Mouse (Mus musculus) liver, embryonic 15.5 days (tissue): ENCODE results near the gene Syt8. TPM values are rescaled to one million over a fixed set of nuclear protein-coding genes. Genes with fewer than 3 reads are reported as not detected.

Experiments
- ATAC-seq: fragments of 200-750 bp; cut with Nextera tagmentation; 2 replicates; pipeline ENCODE4 v1.8.0; 2017; ENCODE audit warnings: moderate number of reproducible peaks, mild to moderate bottlenecking, moderate library complexity; ENCODE audit not compliant: insufficient read depth
- H3K27ac ChIP-seq: fragments of 300-500 bp; sonication (generic); replicated peaks from 2 replicates; pipeline ENCODE4 v1.5.1; 2015; ENCODE audit warnings: mild to moderate bottlenecking, inconsistent platforms
- H3K27me3 ChIP-seq: fragments of 300-500 bp; sonication (generic); 2 replicates; pipeline ENCODE4 v1.6.1; 2015; ENCODE audit warnings: mild to moderate bottlenecking, inconsistent platforms
- H3K36me3 ChIP-seq: fragments of 300-500 bp; sonication (generic); replicated peaks from 2 replicates; pipeline ENCODE4 v1.6.1; 2015; ENCODE audit warnings: moderate library complexity, mild to moderate bottlenecking, inconsistent platforms
- H3K4me1 ChIP-seq: fragments of 300-500 bp; sonication (generic); replicated peaks from 2 replicates; pipeline ENCODE4 v1.6.1; 2015; ENCODE audit warnings: inconsistent platforms
- H3K4me2 ChIP-seq: fragments of 300-500 bp; sonication (generic); 2 replicates; pipeline ENCODE4 v1.6.1; 2015; ENCODE audit warnings: moderate library complexity, mild to moderate bottlenecking, inconsistent platforms
- H3K4me3 ChIP-seq: fragments of 300-500 bp; sonication (generic); replicated peaks from 2 replicates; pipeline ENCODE4 v1.5.1; 2015; ENCODE audit warnings: mild to moderate bottlenecking, inconsistent platforms
- H3K9ac ChIP-seq: fragments of 300-500 bp; sonication (generic); 2 replicates; pipeline ENCODE4 v1.6.1; 2015; ENCODE audit warnings: moderate library complexity, mild to moderate bottlenecking, inconsistent platforms
- H3K9me3 ChIP-seq: fragments of 300-500 bp; sonication (generic); replicated peaks from 2 replicates; pipeline ENCODE4 v1.6.1; 2016; ENCODE audit warnings: inconsistent platforms
- WGBS: fragments of 180-500 bp; shearing (Covaris S2); methylation state at CpG from one replicate; pipeline ENCODE4 v1.1.7; 2015; ENCODE audit warnings: mixed read lengths; ENCODE audit not compliant: insufficient replicate concordance; 5-methylcytosine and 5-hydroxymethylcytosine counted together
- polyA plus RNA-seq: library from polyadenylated mRNA; unstranded; fragments of >200 nt; fragmentation: Nextera tagmentation; extraction: Ambion mirVana; gene quantifications from 2 replicates; pipeline ENCODE4 v1.2.1, GENCODE M21; 2015

The Syt8 gene
- polyA plus RNA-seq, 1 experiment from 2014 or later: 0.13 TPM

- H3K27ac ChIP-seq: no peak overlapping the region
- H3K27me3 ChIP-seq: no peaks in the 10 kb centered on the region
Observed at GRCm38 (mm10) chr7:142446264-142446663, 11.6 kb downstream of the Syt8 start.

GRCm38 (mm10) chr7:142449038-142449617, 14.5 kb downstream of the Syt8 start:
- H3K4me3 ChIP-seq: no peak overlapping the region
- H3K27ac ChIP-seq: no peak overlapping the region
- no peaks in the 10 kb centered on the region for H3K9me3 ChIP-seq
- H3K36me3 ChIP-seq: no peaks in the 10 kb centered on the region
- 42% methylated on average over 6 of the region's 6 CpGs for WGBS
- no peaks in the 10 kb centered on the region for H3K27me3 ChIP-seq
- H3K4me2 ChIP-seq: no peak overlapping the region
- no peak for ATAC-seq
- no peaks in the 10 kb centered on the region for H3K4me1 ChIP-seq
- H3K9ac ChIP-seq: no peak overlapping the region

More at GRCm38 (mm10) chr7:142446264-142446663, 11.6 kb downstream of the Syt8 start:
- H3K9ac ChIP-seq: no peak overlapping the region
- ATAC-seq: no peak
- no peaks in the 10 kb centered on the region for H3K36me3 ChIP-seq
- 0 out of 2 replicates have a peak, but pooled peaks cover 5% of the 10 kb centered on the region for H3K4me1 ChIP-seq
- whole genome bisulfite sequencing: 64% methylated on average over 4 of the region's 4 CpGs
- H3K4me3 ChIP-seq: no peak overlapping the region
- no peak overlapping the region for H3K4me2 ChIP-seq
- H3K9me3 ChIP-seq: no peaks in the 10 kb centered on the region

GRCm38 (mm10) chr7:142454706-142455105, 20.1 kb downstream of the Syt8 start:
- Histone ChIP-seq H3K36me3 (no peaks in the 10 kb centered on the region), H3K9ac (no peak overlapping the region)

GRCm38 (mm10) chr7:142455251-142455650, 20.6 kb downstream of the Syt8 start:
- H3K9me3 ChIP-seq: no peaks in the 10 kb centered on the region
- H3K9ac ChIP-seq: no peak overlapping the region
- 43% methylated on average over 2 of the region's 2 CpGs for WGBS
- no peak overlapping the region for H3K4me2 ChIP-seq
- no peak overlapping the region for H3K4me3 ChIP-seq
- H3K4me1 ChIP-seq: peaks cover 4% of the 10 kb centered on the region; the same call in 1 of the 2 replicates
- no peaks in the 10 kb centered on the region for H3K27me3 ChIP-seq
- no peak overlapping the region for H3K27ac ChIP-seq
- no peaks in the 10 kb centered on the region for H3K36me3 ChIP-seq
- ATAC-seq: no peak

More at GRCm38 (mm10) chr7:142454706-142455105, 20.1 kb downstream of the Syt8 start:
- H3K27me3 ChIP-seq: no peaks in the 10 kb centered on the region
- H3K9me3 ChIP-seq: no peaks in the 10 kb centered on the region
- no peak overlapping the region for H3K4me3 ChIP-seq
- no peak for ATAC-seq
- WGBS: 69% methylated on average over 1 of the region's 1 CpGs
- H3K4me1 ChIP-seq: peaks cover 4% of the 10 kb centered on the region; the same call in 1 of the 2 replicates
- no peak overlapping the region for H3K27ac ChIP-seq
- no peak overlapping the region for H3K4me2 ChIP-seq

GRCm38 (mm10) chr7:142456806-142457205, 22.2 kb downstream of the Syt8 start:
- Histone ChIP-seq H3K4me3 (no peak overlapping the region), H3K27ac (no peak overlapping the region)
- WGBS: 39% methylated on average over 3 of the region's 3 CpGs

GRCm38 (mm10) chr7:142457227-142457811, 22.7 kb downstream of the Syt8 start:
- Histone ChIP-seq H3K4me3 (no peak overlapping the region), H3K9ac (no peak overlapping the region), H3K4me2 (no peak overlapping the region), H3K9me3 (no peaks in the 10 kb centered on the region), H3K27me3 (no peaks in the 10 kb centered on the region), H3K36me3 (no peaks in the 10 kb centered on the region), H3K4me1 (peaks cover 4% of the 10 kb centered on the region; the same call in 1 of the 2 replicates), H3K27ac (0 out of 2 replicates have a peak overlapping the region, but pooled peaks have one; percentile 16)
- WGBS: 19% methylated on average over 3 of the region's 3 CpGs
- no peak for ATAC-seq

More at GRCm38 (mm10) chr7:142456806-142457205, 22.2 kb downstream of the Syt8 start:
- ATAC-seq: no peak
- no peaks in the 10 kb centered on the region for H3K36me3 ChIP-seq
- H3K27me3 ChIP-seq: no peaks in the 10 kb centered on the region
- H3K9me3 ChIP-seq: no peaks in the 10 kb centered on the region
- no peak overlapping the region for H3K9ac ChIP-seq
- H3K4me2 ChIP-seq: no peak overlapping the region
- peaks cover 4% of the 10 kb centered on the region; the same call in 1 of the 2 replicates for H3K4me1 ChIP-seq

- 0 out of 2 replicates have a peak overlapping the region, but pooled peaks have one; percentile 16 for H3K27ac ChIP-seq
- H3K9me3 ChIP-seq: no peaks in the 10 kb centered on the region
- H3K27me3 ChIP-seq: no peaks in the 10 kb centered on the region
- no peak overlapping the region for H3K4me2 ChIP-seq
- H3K4me3 ChIP-seq: no peak overlapping the region
- H3K36me3 ChIP-seq: no peaks in the 10 kb centered on the region
- peaks cover 4% of the 10 kb centered on the region; the same call in 1 of the 2 replicates for H3K4me1 ChIP-seq
- no peak overlapping the region for H3K9ac ChIP-seq
- 22% methylated on average over 2 of the region's 2 CpGs for WGBS
- no peak for ATAC-seq
Observed at GRCm38 (mm10) chr7:142458026-142458425, 23.4 kb downstream of the Syt8 start.

GRCm38 (mm10) chr7:142458676-142459298, 24.1 kb downstream of the Syt8 start:
- no peak overlapping the region for H3K27ac ChIP-seq

GRCm38 (mm10) chr7:142459299-142459691, 24.6 kb downstream of the Syt8 start:
- no peaks in the 10 kb centered on the region for H3K9me3 ChIP-seq
- H3K4me3 ChIP-seq: no peak overlapping the region
- H3K4me2 ChIP-seq: no peak overlapping the region
- H3K9ac ChIP-seq: no peak overlapping the region
- H3K36me3 ChIP-seq: no peaks in the 10 kb centered on the region
- WGBS: 52% methylated on average over 2 of the region's 2 CpGs
- peaks cover 4% of the 10 kb centered on the region; the same call in 1 of the 2 replicates for H3K4me1 ChIP-seq
- no peaks in the 10 kb centered on the region for H3K27me3 ChIP-seq
- ATAC-seq: no peak
- H3K27ac ChIP-seq: no peak overlapping the region

More at GRCm38 (mm10) chr7:142458676-142459298, 24.1 kb downstream of the Syt8 start:
- H3K27me3 ChIP-seq: no peaks in the 10 kb centered on the region
- ATAC-seq: no peak
- no peak overlapping the region for H3K9ac ChIP-seq
- H3K4me3 ChIP-seq: no peak overlapping the region
- 64% methylated on average over 5 of the region's 5 CpGs for WGBS
- H3K4me1 ChIP-seq: peaks cover 4% of the 10 kb centered on the region; the same call in 1 of the 2 replicates
- no peaks in the 10 kb centered on the region for H3K9me3 ChIP-seq
- no peaks in the 10 kb centered on the region for H3K36me3 ChIP-seq
- no peak overlapping the region for H3K4me2 ChIP-seq

- Histone ChIP-seq H3K9ac (no peak within 1 kb of the TSS), H3K36me3 (no peaks in the 10 kb centered on the region), H3K27me3 (no peaks in the 10 kb centered on the region), H3K4me3 (peak within 1 kb of the TSS; percentile 28), H3K9me3 (no peaks in the 10 kb centered on the region), H3K27ac (0 out of 2 replicates have a peak within 1 kb of the TSS, but pooled peaks have one; percentile 33), H3K4me1 (peaks cover 4% of the 10 kb centered on the region; the same call in 1 of the 2 replicates), H3K4me2 (peak within 1 kb of the TSS; percentile 33)
- WGBS: 47% methylated on average over 7 of the region's 7 CpGs
- ATAC-seq: no peak
Observed at GRCm38 (mm10) chr7:142460636-142461077, 26.0 kb downstream of the Syt8 start, which contains the start of gene Lsp1. Lsp1 (plus strand) TSS chr7:142460809.

- no peak overlapping the region for H3K9ac ChIP-seq
- no peaks in the 10 kb centered on the region for H3K36me3 ChIP-seq
- H3K4me1 ChIP-seq: peaks cover 4% of the 10 kb centered on the region; the same call in 1 of the 2 replicates
- peak overlapping the region; percentile 28 for H3K4me3 ChIP-seq
- peak overlapping the region; percentile 33 for H3K4me2 ChIP-seq
- WGBS: 44% methylated on average over 2 of the region's 2 CpGs
- no peaks in the 10 kb centered on the region for H3K9me3 ChIP-seq
- 0 out of 2 replicates have a peak overlapping the region, but pooled peaks have one; percentile 33 for H3K27ac ChIP-seq
- 0 out of 2 replicates have a peak, but pooled peaks have one; percentile 7 for ATAC-seq
- no peaks in the 10 kb centered on the region for H3K27me3 ChIP-seq
Observed at GRCm38 (mm10) chr7:142461446-142461845, 26.8 kb downstream of the Syt8 start.
